Mouse (Mus musculus) granulocyte monocyte progenitor cell, adult 5-6 weeks (primary cell): ENCODE measurements around the gene Rsph6a. TPM values are rescaled to one million over a fixed set of nuclear protein-coding genes. Genes with fewer than 3 reads are reported as not detected.
A peak's percentile ranks its signal among the peaks of the same experiment; 100 is the strongest.
"Not testable (repeated sequence)": the region's sequence is repeated elsewhere in the genome, so short reads cannot be mapped to it uniquely, and the experiment has no call there.

Experiments used
- ATAC-seq: replicated peaks from 2 replicates; pipeline ENCODE4 v1.8.0; 2016; ENCODE audit warnings: mild to moderate bottlenecking, moderate TSS enrichment, inconsistent platforms; ENCODE audit not compliant: poor library complexity, severe bottlenecking
- total RNA-seq, 2 experiments: library from RNA; stranded (forward) in 1 of 2; stranded (reverse) in 1 of 2; fragments of 200-712, 200-1000 nt in 1 of 2; fragments of >200 nt in 1 of 2; fragmentation: Nextera tagmentation in 1 of 2; gene quantifications; 2 replicates each; pipeline ENCODE4 v1.2.3; 2014 to 2017

Gene Rsph6a
- total RNA-seq, 2 experiments from 2014 or later, result not detected

GRCm38 (mm10) chr7:19044616-19045015 is 9.9 kb upstream of the Rsph6a start:
- no peak for ATAC-seq

- ATAC-seq, result no peak
These were observed 8.0 kb upstream of the Rsph6a start for GRCm38 (mm10) chr7:19046286-19047069.

- no peak for ATAC-seq
These were observed 6.4 kb upstream of the Rsph6a start for GRCm38 (mm10) chr7:19048006-19048527.

GRCm38 (mm10) chr7:19049252-19049651 is 5.2 kb upstream of the Rsph6a start:
- ATAC-seq, result no peak

GRCm38 (mm10) chr7:19050172-19050571 is 4.3 kb upstream of the Rsph6a start:
- ATAC-seq, result no peak

GRCm38 (mm10) chr7:19051161-19051560 is 3.3 kb upstream of the Rsph6a start:
- no peak for ATAC-seq

- no peak for ATAC-seq
These were observed 1.9 kb upstream of the Rsph6a start for GRCm38 (mm10) chr7:19052345-19053135.

GRCm38 (mm10) chr7:19053136-19053532 is 1.4 kb upstream of the Rsph6a start:
- no peak for ATAC-seq

- no peak for ATAC-seq
These were observed 237 bp downstream of the Rsph6a start for GRCm38 (mm10) chr7:19054777-19055076.

- no peak for ATAC-seq
These were observed 618 bp downstream of the Rsph6a start for GRCm38 (mm10) chr7:19055108-19055507.

GRCm38 (mm10) chr7:19057405-19057804 is 2.9 kb downstream of the Rsph6a start:
- ATAC-seq, result no peak

GRCm38 (mm10) chr7:19065896-19066295 is 11.4 kb downstream of the Rsph6a start:
- no peak for ATAC-seq

GRCm38 (mm10) chr7:19067063-19067462 is 12.6 kb downstream of the Rsph6a start:
- ATAC-seq, result no peak

GRCm38 (mm10) chr7:19067935-19068334 is 13.4 kb downstream of the Rsph6a start:
- ATAC-seq, result no peak

- ATAC-seq, result peak; percentile 38; the same call in 1 of the 2 replicates
These were observed 14.2 kb downstream of the Rsph6a start for GRCm38 (mm10) chr7:19068707-19069106.

GRCm38 (mm10) chr7:19069500-19069899 is 15.0 kb downstream of the Rsph6a start:
- ATAC-seq, result peak; percentile 38; the same call in 1 of the 2 replicates

GRCm38 (mm10) chr7:19071024-19071423 is 16.5 kb downstream of the Rsph6a start:
- ATAC-seq, result not testable (repeated sequence)

- ATAC-seq, result no peak
These were observed 19.0 kb downstream of the Rsph6a start for GRCm38 (mm10) chr7:19073504-19073903.

GRCm38 (mm10) chr7:19074494-19074893 is 20.0 kb downstream of the Rsph6a start:
- no peak for ATAC-seq

GRCm38 (mm10) chr7:19075231-19075630 is 20.7 kb downstream of the Rsph6a start:
- no peak for ATAC-seq
